Mouse (Mus musculus): ENCODE results near the gene Ovol3.

GRCm38 (mm10) chr7:30231669-30232454 lies 3.7 kb downstream of the Ovol3 start, which contains the start of the genes Polr2i and Tbcb:
- TF ChIP-seq POLR2A (IDR thresholded peaks at IDR 0.05; ENCODE audit: borderline replicate concordance, extremely low read depth, low read depth, low read length) (peak; percentile 86; the same call in 1 of the 2 replicates), CTCF (IDR thresholded peaks at IDR 0.05; ENCODE audit: insufficient read depth, low read length) (no peak)

Data from lung, adult 2 months (tissue).